Mouse (Mus musculus) neural tube, embryonic 12.5 days (tissue): ENCODE data around the gene Fam206a. TPM values are rescaled to one million over a fixed set of nuclear protein-coding genes. Genes with fewer than 3 reads are reported as not detected.

ENCODE experiments used
- ATAC-seq: fragments of 200-750 bp; cut with Nextera tagmentation; 2 replicates; pipeline ENCODE4 v1.8.0; 2017; ENCODE audit warnings: low read depth, mild to moderate bottlenecking, moderate TSS enrichment, moderate library complexity; ENCODE audit not compliant: low FRiP score
- H3K27ac ChIP-seq: fragments of 300-500 bp; sonication (generic); 2 replicates; pipeline ENCODE4 v1.5.1; 2016
- H3K27me3 ChIP-seq: fragments of 300-500 bp; sonication (generic); replicated peaks from 2 replicates; pipeline ENCODE4 v1.6.1; 2016; ENCODE audit warnings: mild to moderate bottlenecking
- H3K36me3 ChIP-seq: fragments of 300-500 bp; sonication (generic); 2 replicates; pipeline ENCODE4 v1.6.1; 2016; ENCODE audit warnings: mild to moderate bottlenecking
- H3K4me1 ChIP-seq: fragments of 300-500 bp; sonication (generic); 2 replicates; pipeline ENCODE4 v1.6.1; 2016
- H3K4me2 ChIP-seq: fragments of 300-500 bp; sonication (generic); replicated peaks from 2 replicates; pipeline ENCODE4 v1.6.1; 2016; ENCODE audit warnings: mild to moderate bottlenecking
- H3K4me3 ChIP-seq: fragments of 300-500 bp; sonication (generic); 2 replicates; pipeline ENCODE4 v1.5.1; 2016
- H3K9ac ChIP-seq: fragments of 300-500 bp; sonication (generic); 2 replicates; pipeline ENCODE4 v1.6.1; 2016; ENCODE audit warnings: mild to moderate bottlenecking
- H3K9me3 ChIP-seq: fragments of 300-500 bp; sonication (generic); 2 replicates; pipeline ENCODE4 v1.6.1; 2016; ENCODE audit warnings: mild to moderate bottlenecking
- WGBS: fragments of 180-500 bp; shearing (Covaris S2); methylation state at CpG from one replicate; pipeline ENCODE4 v1.1.7; 2016; 5-methylcytosine and 5-hydroxymethylcytosine counted together
- polyA plus RNA-seq: library from polyadenylated mRNA; unstranded; fragments of >200 nt; fragmentation: Nextera tagmentation; extraction: Ambion mirVana; gene quantifications from 2 replicates; pipeline ENCODE4 v1.2.1, GENCODE M21; 2016

The Fam206a gene
- polyA plus RNA-seq, 1 experiment from 2014 or later, result 21.2 TPM

- no peak overlapping the region for H3K4me3 ChIP-seq
- H3K4me2 ChIP-seq, result no peak overlapping the region
- no peaks in the 10 kb centered on the region for H3K27me3 ChIP-seq
- WGBS, result 89% methylated on average over 8 of the region's 8 CpGs
- H3K9ac ChIP-seq, result no peak overlapping the region
- no peaks in the 10 kb centered on the region for H3K4me1 ChIP-seq
- no peaks in the 10 kb centered on the region for H3K9me3 ChIP-seq
- no peak overlapping the region for H3K27ac ChIP-seq
- ATAC-seq, result no peak
- H3K36me3 ChIP-seq, result peaks cover 24% of the 10 kb centered on the region
These were observed 13.0 kb downstream of the Fam206a start for GRCm38 (mm10) chr4:56815131-56815530.

GRCm38 (mm10) chr4:56820017-56820550 lies 17.9 kb downstream of the Fam206a start:
- H3K4me1 ChIP-seq, result no peaks in the 10 kb centered on the region
- ATAC-seq, result peak; percentile 63; the same call in 1 of the 2 replicates
- H3K4me2 ChIP-seq, result no peak overlapping the region
- H3K27ac ChIP-seq, result no peak overlapping the region
- no peaks in the 10 kb centered on the region for H3K9me3 ChIP-seq
- no peaks in the 10 kb centered on the region for H3K27me3 ChIP-seq
- H3K36me3 ChIP-seq, result peaks cover 8% of the 10 kb centered on the region; the same call in 1 of the 2 replicates
- no peak overlapping the region for H3K4me3 ChIP-seq
- H3K9ac ChIP-seq, result no peak overlapping the region

GRCm38 (mm10) chr4:56824231-56824630 lies 22.1 kb downstream of the Fam206a start:
- Histone ChIP-seq H3K9ac (no peak overlapping the region), H3K4me1 (no peaks in the 10 kb centered on the region), H3K27me3 (no peaks in the 10 kb centered on the region), H3K4me2 (no peak overlapping the region), H3K9me3 (no peaks in the 10 kb centered on the region), H3K27ac (no peak overlapping the region), H3K4me3 (no peak overlapping the region), H3K36me3 (peaks cover 17% of the 10 kb centered on the region)
- no peak for ATAC-seq
- 90% methylated on average over 9 of the region's 9 CpGs for WGBS

GRCm38 (mm10) chr4:56828932-56829331 lies 26.8 kb downstream of the Fam206a start:
- Histone ChIP-seq H3K36me3 (peaks cover 44% of the 10 kb centered on the region), H3K9ac (no peak overlapping the region), H3K4me2 (no peak overlapping the region), H3K9me3 (no peaks in the 10 kb centered on the region), H3K27ac (no peak overlapping the region), H3K4me1 (peaks cover 5% of the 10 kb centered on the region; the same call in 1 of the 2 replicates), H3K27me3 (no peaks in the 10 kb centered on the region), H3K4me3 (no peak overlapping the region)
- whole genome bisulfite sequencing, result 85% methylated on average over 3 of the region's 3 CpGs
- no peak for ATAC-seq

- H3K36me3 ChIP-seq, result peaks cover 47% of the 10 kb centered on the region
- H3K4me2 ChIP-seq, result no peak overlapping the region
- peaks cover 5% of the 10 kb centered on the region; the same call in 1 of the 2 replicates for H3K4me1 ChIP-seq
- no peak for ATAC-seq
- 58% methylated on average over 7 of the region's 7 CpGs for WGBS
- no peaks in the 10 kb centered on the region for H3K9me3 ChIP-seq
- no peak overlapping the region for H3K4me3 ChIP-seq
- H3K27ac ChIP-seq, result no peak overlapping the region
- H3K9ac ChIP-seq, result no peak overlapping the region
- no peaks in the 10 kb centered on the region for H3K27me3 ChIP-seq
These were observed 27.4 kb downstream of the Fam206a start for GRCm38 (mm10) chr4:56829511-56829921.

- no peak for ATAC-seq
- H3K27ac ChIP-seq, result no peak overlapping the region
- 84% methylated on average over 13 of the region's 13 CpGs for WGBS
- H3K4me1 ChIP-seq, result peaks cover 5% of the 10 kb centered on the region; the same call in 1 of the 2 replicates
- H3K27me3 ChIP-seq, result no peaks in the 10 kb centered on the region
- H3K36me3 ChIP-seq, result peaks cover 56% of the 10 kb centered on the region
- H3K4me3 ChIP-seq, result no peak overlapping the region
- H3K4me2 ChIP-seq, result no peak overlapping the region
- no peaks in the 10 kb centered on the region for H3K9me3 ChIP-seq
- H3K9ac ChIP-seq, result no peak overlapping the region
These were observed 29.0 kb downstream of the Fam206a start for GRCm38 (mm10) chr4:56831013-56831609.

- Histone ChIP-seq H3K36me3 (peaks cover 57% of the 10 kb centered on the region), H3K9me3 (no peaks in the 10 kb centered on the region), H3K4me2 (no peak overlapping the region), H3K27ac (no peak overlapping the region), H3K27me3 (no peaks in the 10 kb centered on the region), H3K4me3 (no peak overlapping the region), H3K4me1 (peaks cover 5% of the 10 kb centered on the region; the same call in 1 of the 2 replicates), H3K9ac (no peak overlapping the region)
- ATAC-seq, result no peak
- WGBS, result 89% methylated on average over 7 of the region's 7 CpGs
These were observed 29.9 kb downstream of the Fam206a start for GRCm38 (mm10) chr4:56831998-56832397.

- H3K4me3 ChIP-seq, result no peak overlapping the region
- H3K27me3 ChIP-seq, result no peaks in the 10 kb centered on the region
- no peak for ATAC-seq
- no peaks in the 10 kb centered on the region for H3K9me3 ChIP-seq
- no peak overlapping the region for H3K27ac ChIP-seq
- 86% methylated on average over 6 of the region's 6 CpGs for WGBS
- H3K36me3 ChIP-seq, result peaks cover 63% of the 10 kb centered on the region
- H3K4me2 ChIP-seq, result no peak overlapping the region
- no peaks in the 10 kb centered on the region for H3K4me1 ChIP-seq
- no peak overlapping the region for H3K9ac ChIP-seq
These were observed 35.5 kb downstream of the Fam206a start for GRCm38 (mm10) chr4:56837661-56838060.

- Histone ChIP-seq H3K9ac (no peak overlapping the region), H3K4me3 (no peak overlapping the region), H3K4me1 (no peaks in the 10 kb centered on the region), H3K36me3 (peaks cover 59% of the 10 kb centered on the region), H3K9me3 (no peaks in the 10 kb centered on the region), H3K27ac (no peak overlapping the region), H3K4me2 (no peak overlapping the region), H3K27me3 (no peaks in the 10 kb centered on the region)
- 92% methylated on average over 3 of the region's 3 CpGs for WGBS
- ATAC-seq, result no peak
These were observed 38.2 kb downstream of the Fam206a start for GRCm38 (mm10) chr4:56840297-56840696.

- Histone ChIP-seq H3K27ac (no peak overlapping the region), H3K9ac (no peak overlapping the region), H3K4me3 (no peak overlapping the region), H3K4me1 (no peaks in the 10 kb centered on the region), H3K4me2 (no peak overlapping the region), H3K27me3 (no peaks in the 10 kb centered on the region), H3K36me3 (peaks cover 55% of the 10 kb centered on the region), H3K9me3 (no peaks in the 10 kb centered on the region)
- ATAC-seq, result no peak
- WGBS, result 87% methylated on average over 7 of the region's 7 CpGs
These were observed 40.4 kb downstream of the Fam206a start for GRCm38 (mm10) chr4:56842501-56842900.

- Histone ChIP-seq H3K4me1 (no peaks in the 10 kb centered on the region), H3K9ac (no peak overlapping the region), H3K27ac (no peak overlapping the region), H3K9me3 (no peaks in the 10 kb centered on the region), H3K36me3 (peaks cover 48% of the 10 kb centered on the region), H3K27me3 (no peaks in the 10 kb centered on the region), H3K4me3 (no peak overlapping the region), H3K4me2 (no peak overlapping the region)
- 90% methylated on average over 2 of the region's 2 CpGs for WGBS
- no peak for ATAC-seq
These were observed 41.8 kb downstream of the Fam206a start for GRCm38 (mm10) chr4:56843963-56844362.

GRCm38 (mm10) chr4:56844911-56845310 lies 42.8 kb downstream of the Fam206a start:
- no peaks in the 10 kb centered on the region for H3K27me3 ChIP-seq
- H3K4me1 ChIP-seq, result no peaks in the 10 kb centered on the region
- no peak overlapping the region for H3K4me3 ChIP-seq
- no peak for ATAC-seq
- no peak overlapping the region for H3K9ac ChIP-seq
- no peak overlapping the region for H3K4me2 ChIP-seq
- 94% methylated on average over 4 of the region's 4 CpGs for WGBS
- peaks cover 45% of the 10 kb centered on the region for H3K36me3 ChIP-seq
- no peak overlapping the region for H3K27ac ChIP-seq
- H3K9me3 ChIP-seq, result no peaks in the 10 kb centered on the region
